Mouse (Mus musculus) heart, embryonic 12.5 days (tissue): ENCODE measurements around the gene Olfr467. TPM values are rescaled to one million over a fixed set of nuclear protein-coding genes. Genes with fewer than 3 reads are reported as not detected.
"Not testable (repeated sequence)": the region's sequence is repeated elsewhere in the genome, so short reads cannot be mapped to it uniquely, and the experiment has no call there.

Experiments used
- ATAC-seq: fragments of 200-750 bp; cut with Nextera tagmentation; 2 replicates; pipeline ENCODE4 v1.8.0; 2017; ENCODE audit warnings: moderate TSS enrichment, moderate library complexity; ENCODE audit not compliant: insufficient number of reproducible peaks, low FRiP score
- H3K27ac ChIP-seq: fragments of 300-500 bp; sonication (generic); 2 replicates; pipeline ENCODE4 v1.5.1; 2016; ENCODE audit warnings: mild to moderate bottlenecking, moderate library complexity; ENCODE audit not compliant: poor library complexity, severe bottlenecking
- H3K27me3 ChIP-seq: fragments of 300-500 bp; sonication (generic); replicated peaks from 2 replicates; pipeline ENCODE4 v1.6.1; 2016; ENCODE audit warnings: mild to moderate bottlenecking, moderate library complexity
- H3K36me3 ChIP-seq: fragments of 300-500 bp; sonication (generic); 2 replicates; pipeline ENCODE4 v1.6.1; 2016; ENCODE audit warnings: mild to moderate bottlenecking, moderate library complexity
- H3K4me1 ChIP-seq: fragments of 300-500 bp; sonication (generic); replicated peaks from 2 replicates; pipeline ENCODE4 v1.6.1; 2016; ENCODE audit warnings: mild to moderate bottlenecking
- H3K4me2 ChIP-seq: fragments of 300-500 bp; sonication (generic); 2 replicates; pipeline ENCODE4 v1.6.1; 2016; ENCODE audit warnings: mild to moderate bottlenecking, moderate library complexity
- H3K4me3 ChIP-seq: fragments of 300-500 bp; sonication (generic); 2 replicates; pipeline ENCODE4 v1.5.1; 2016; ENCODE audit warnings: mild to moderate bottlenecking
- H3K9ac ChIP-seq: fragments of 300-500 bp; sonication (generic); 2 replicates; pipeline ENCODE4 v1.6.1; 2016; ENCODE audit warnings: mild to moderate bottlenecking, moderate library complexity
- H3K9me3 ChIP-seq: fragments of 300-500 bp; sonication (generic); replicated peaks from 2 replicates; pipeline ENCODE4 v1.6.1; 2016; ENCODE audit warnings: mild to moderate bottlenecking, moderate library complexity
- WGBS: fragments of 180-500 bp; shearing (Covaris S2); methylation state at CpG from one replicate; pipeline ENCODE4 v1.1.7; 2016; 5-methylcytosine and 5-hydroxymethylcytosine counted together
- polyA plus RNA-seq: library from polyadenylated mRNA; unstranded; fragments of >200 nt; fragmentation: Nextera tagmentation; extraction: Ambion mirVana; gene quantifications from 2 replicates; pipeline ENCODE4 v1.2.1, GENCODE M21; 2016

Olfr467 gene
- not detected in 2 replicates for polyA plus RNA-seq

- Histone ChIP-seq H3K36me3 (no peaks in the 10 kb centered on the region), H3K4me1 (no peaks in the 10 kb centered on the region), H3K4me2 (no peak within 1 kb of the TSS), H3K9me3 (no peaks in the 10 kb centered on the region), H3K4me3 (no peak within 1 kb of the TSS), H3K27me3 (no peaks in the 10 kb centered on the region), H3K9ac (no peak within 1 kb of the TSS), H3K27ac (no peak within 1 kb of the TSS)
- no peak for ATAC-seq
These were observed at the start of gene Olfr467 for GRCm38 (mm10) chr7:107811963-107812362. Gene Olfr467, plus strand, starts transcription at chr7:107812263.

- Histone ChIP-seq H3K4me1 (no peaks in the 10 kb centered on the region), H3K27me3 (no peaks in the 10 kb centered on the region), H3K4me2 (no peak overlapping the region), H3K27ac (no peak overlapping the region), H3K9me3 (no peaks in the 10 kb centered on the region), H3K36me3 (no peaks in the 10 kb centered on the region), H3K9ac (no peak overlapping the region), H3K4me3 (no peak overlapping the region)
- ATAC-seq = no peak
- 69% methylated on average over 6 of the region's 6 CpGs for WGBS
These were observed 41.3 kb upstream of the Olfr467 start for GRCm38 (mm10) chr7:107770812-107771211.

- ATAC-seq = no peak
- H3K9ac ChIP-seq = no peak overlapping the region
- no peaks in the 10 kb centered on the region for H3K4me1 ChIP-seq
- no peak overlapping the region for H3K4me3 ChIP-seq
- H3K27ac ChIP-seq = no peak overlapping the region
- H3K9me3 ChIP-seq = no peaks in the 10 kb centered on the region
- H3K4me2 ChIP-seq = no peak overlapping the region
- H3K27me3 ChIP-seq = no peaks in the 10 kb centered on the region
- no peaks in the 10 kb centered on the region for H3K36me3 ChIP-seq
- 70% methylated on average over 1 of the region's 1 CpGs for WGBS
These were observed 33.8 kb upstream of the Olfr467 start for GRCm38 (mm10) chr7:107778216-107778615.

- Histone ChIP-seq H3K4me1 (no peaks in the 10 kb centered on the region), H3K27ac (no peak overlapping the region), H3K4me2 (no peak overlapping the region), H3K36me3 (no peaks in the 10 kb centered on the region), H3K9me3 (no peaks in the 10 kb centered on the region), H3K9ac (no peak overlapping the region), H3K4me3 (no peak overlapping the region), H3K27me3 (no peaks in the 10 kb centered on the region)
- WGBS = 36% methylated on average over 4 of the region's 4 CpGs
- ATAC-seq = no peak
These were observed 32.5 kb upstream of the Olfr467 start for GRCm38 (mm10) chr7:107779611-107780010.

GRCm38 (mm10) chr7:107787977-107788620, 24.0 kb upstream of the Olfr467 start:
- no peak overlapping the region for H3K9ac ChIP-seq
- no peak overlapping the region for H3K4me2 ChIP-seq
- no peaks in the 10 kb centered on the region for H3K27me3 ChIP-seq
- no peak overlapping the region for H3K27ac ChIP-seq
- H3K36me3 ChIP-seq = no peaks in the 10 kb centered on the region
- H3K9me3 ChIP-seq = no peaks in the 10 kb centered on the region
- WGBS = 58% methylated on average over 3 of the region's 3 CpGs
- no peak overlapping the region for H3K4me3 ChIP-seq
- no peaks in the 10 kb centered on the region for H3K4me1 ChIP-seq
- no peak for ATAC-seq

- 69% methylated on average over 2 of the region's 2 CpGs for WGBS
- no peak overlapping the region for H3K27ac ChIP-seq
- no peak for ATAC-seq
These were observed 15.6 kb upstream of the Olfr467 start for GRCm38 (mm10) chr7:107796500-107796899.

GRCm38 (mm10) chr7:107801108-107801507, 11.0 kb upstream of the Olfr467 start, which contains the start of gene Ovch2:
Gene Ovch2, minus strand, starts transcription at chr7:107801208.
- no peaks in the 10 kb centered on the region for H3K4me1 ChIP-seq
- H3K9me3 ChIP-seq = 0 out of 2 replicates have a peak, but pooled peaks cover 1% of the 10 kb centered on the region
- no peak within 1 kb of the TSS for H3K4me2 ChIP-seq
- no peaks in the 10 kb centered on the region for H3K36me3 ChIP-seq
- H3K27me3 ChIP-seq = no peaks in the 10 kb centered on the region
- no peak for ATAC-seq
- no peak within 1 kb of the TSS for H3K4me3 ChIP-seq
- no peak within 1 kb of the TSS for H3K27ac ChIP-seq
- WGBS = 85% methylated on average over 2 of the region's 2 CpGs
- H3K9ac ChIP-seq = no peak within 1 kb of the TSS

More at GRCm38 (mm10) chr7:107796500-107796899, 15.6 kb upstream of the Olfr467 start:
- Histone ChIP-seq H3K36me3 (no peaks in the 10 kb centered on the region), H3K4me1 (no peaks in the 10 kb centered on the region), H3K27me3 (no peaks in the 10 kb centered on the region), H3K9ac (no peak overlapping the region), H3K4me3 (no peak overlapping the region), H3K9me3 (no peaks in the 10 kb centered on the region), H3K4me2 (no peak overlapping the region)

GRCm38 (mm10) chr7:107802138-107802537, 9.9 kb upstream of the Olfr467 start:
- no peak overlapping the region for H3K9ac ChIP-seq
- H3K4me3 ChIP-seq = no peak overlapping the region
- ATAC-seq = no peak
- H3K4me2 ChIP-seq = no peak overlapping the region
- H3K9me3 ChIP-seq = 0 out of 2 replicates have a peak, but pooled peaks cover 4% of the 10 kb centered on the region
- no peaks in the 10 kb centered on the region for H3K27me3 ChIP-seq
- no peaks in the 10 kb centered on the region for H3K36me3 ChIP-seq
- no peak overlapping the region for H3K27ac ChIP-seq
- whole genome bisulfite sequencing = 63% methylated on average over 3 of the region's 3 CpGs
- no peaks in the 10 kb centered on the region for H3K4me1 ChIP-seq

GRCm38 (mm10) chr7:107819442-107819841, 7.4 kb downstream of the Olfr467 start:
- no peaks in the 10 kb centered on the region for H3K4me1 ChIP-seq
- H3K36me3 ChIP-seq = no peaks in the 10 kb centered on the region
- H3K4me2 ChIP-seq = no peak overlapping the region
- H3K4me3 ChIP-seq = no peak overlapping the region
- H3K27me3 ChIP-seq = no peaks in the 10 kb centered on the region
- no peak overlapping the region for H3K9ac ChIP-seq
- no peak overlapping the region for H3K27ac ChIP-seq
- ATAC-seq = no peak
- no peaks in the 10 kb centered on the region for H3K9me3 ChIP-seq

- H3K4me2 ChIP-seq, H3K9me3 ChIP-seq, H3K27ac ChIP-seq, H3K27me3 ChIP-seq, H3K9ac ChIP-seq, H3K4me1 ChIP-seq, H3K36me3 ChIP-seq, H3K4me3 ChIP-seq, ATAC-seq: not testable (repeated sequence)
- WGBS = 48% methylated on average over 2 of the region's 2 CpGs
These were observed 11.8 kb downstream of the Olfr467 start for GRCm38 (mm10) chr7:107823867-107824266.

GRCm38 (mm10) chr7:107825441-107825840, 13.4 kb downstream of the Olfr467 start, which contains the start of gene Olfr469:
Gene Olfr469, minus strand, starts transcription at chr7:107825541.
- H3K4me3 ChIP-seq = not testable (repeated sequence)

GRCm38 (mm10) chr7:107841719-107842118, 29.7 kb downstream of the Olfr467 start:
- H3K9ac ChIP-seq = no peak overlapping the region
- no peak overlapping the region for H3K4me3 ChIP-seq
- no peak for ATAC-seq
- WGBS = 58% methylated on average over 1 of the region's 1 CpGs
- no peaks in the 10 kb centered on the region for H3K27me3 ChIP-seq
- H3K4me2 ChIP-seq = no peak overlapping the region
- H3K9me3 ChIP-seq = no peaks in the 10 kb centered on the region
- H3K27ac ChIP-seq = no peak overlapping the region
- H3K36me3 ChIP-seq = no peaks in the 10 kb centered on the region
- no peaks in the 10 kb centered on the region for H3K4me1 ChIP-seq

More at GRCm38 (mm10) chr7:107825441-107825840, 13.4 kb downstream of the Olfr467 start, which contains the start of gene Olfr469:
- not testable (repeated sequence) for H3K9me3 ChIP-seq, H3K4me2 ChIP-seq, H3K4me1 ChIP-seq, H3K36me3 ChIP-seq, H3K27me3 ChIP-seq, ATAC-seq, H3K9ac ChIP-seq, H3K27ac ChIP-seq
